Mouse (Mus musculus): ENCODE results near the gene Trim58. TPM values are rescaled to one million over a fixed set of nuclear protein-coding genes. Genes with fewer than 3 reads are reported as not detected.
A peak's percentile ranks its signal among the peaks of the same experiment; 100 is the strongest.

Trim58 gene
- polyA plus RNA-seq, 1 experiment from 2014 or later: not detected

DNA sequence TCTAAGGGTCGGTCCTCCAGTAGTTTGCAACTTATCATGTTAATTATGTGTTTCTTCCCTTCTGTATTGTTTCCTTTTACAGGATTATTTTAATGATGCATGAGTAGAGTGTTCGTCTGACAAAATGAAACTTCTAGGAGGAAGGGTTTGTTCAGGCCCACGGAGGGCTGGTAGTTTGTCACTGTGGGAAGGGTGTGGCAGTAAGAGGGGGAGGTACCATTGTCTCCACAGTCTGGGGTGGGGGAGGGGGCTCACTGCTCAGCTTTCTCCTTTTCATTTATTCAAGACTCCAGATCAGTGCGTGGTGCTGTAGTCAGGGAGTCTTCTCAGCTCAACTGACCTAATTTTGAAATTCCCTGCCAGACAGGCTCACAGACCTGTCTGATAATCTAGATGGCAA, 14.1 kb upstream of the Trim58 start:
- H3K9me3 ChIP-seq (ENCODE audit: low read depth, low read length): no peaks in the 10 kb centered on the region
- H3K4me3 ChIP-seq (ENCODE audit: low read depth, low read length): no peak overlapping the region
- no peaks in the 10 kb centered on the region for H3K27me3 ChIP-seq (ENCODE audit: insufficient read depth, low read length)
- H3K4me2 ChIP-seq: no peak overlapping the region
- no peak overlapping the region for H3K27ac ChIP-seq (ENCODE audit: low read depth)
- no peaks in the 10 kb centered on the region for H3K4me1 ChIP-seq (ENCODE audit: insufficient read depth)
- H3K9ac ChIP-seq: no peak overlapping the region
- no peak for DNase-seq
- WGBS: 51% methylated on average over 4 of the region's 4 CpGs
- H3K36me3 ChIP-seq (ENCODE audit: insufficient read depth): no peaks in the 10 kb centered on the region
- ATAC-seq (ENCODE audit: insufficient read depth): no peak
- TF ChIP-seq CTCF (IDR thresholded peaks at IDR 0.05; ENCODE audit: low read depth): no peak

DNA sequence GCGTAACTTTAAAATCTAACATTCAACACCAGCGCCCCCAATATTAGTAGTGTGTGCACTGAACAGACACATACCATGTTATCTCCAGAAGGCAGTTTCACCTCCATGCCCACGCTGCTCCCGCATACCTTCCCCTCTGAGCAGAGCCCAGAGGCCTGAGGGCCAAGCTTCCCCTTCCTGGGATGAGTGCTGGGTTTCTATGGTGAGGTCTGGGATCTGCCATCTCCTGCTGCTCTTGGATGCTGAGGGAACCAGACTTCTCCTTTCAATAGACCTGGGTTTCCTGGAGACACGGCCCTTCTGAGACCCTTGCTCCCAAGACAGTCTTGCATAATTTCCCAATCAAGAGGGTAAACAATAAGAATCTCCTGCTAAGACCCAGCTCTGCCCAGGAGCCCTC, 9.9 kb upstream of the Trim58 start, which contains the start of gene Olfr323:
Gene Olfr323, minus strand, starts transcription at position 101 of the 400 bp plus-strand sequence.
- DNase-seq: no peak
- H3K9ac ChIP-seq: no peak within 1 kb of the TSS
- no peak for ATAC-seq (ENCODE audit: insufficient read depth)
- no peak within 1 kb of the TSS for H3K4me2 ChIP-seq
- no peaks in the 10 kb centered on the region for H3K27me3 ChIP-seq (ENCODE audit: insufficient read depth, low read length)
- TF ChIP-seq CTCF (IDR thresholded peaks at IDR 0.05; ENCODE audit: low read depth): no peak
- H3K4me3 ChIP-seq (ENCODE audit: low read depth, low read length): no peak within 1 kb of the TSS
- H3K27ac ChIP-seq (ENCODE audit: low read depth): no peak within 1 kb of the TSS
- H3K4me1 ChIP-seq (ENCODE audit: insufficient read depth): no peaks in the 10 kb centered on the region
- no peaks in the 10 kb centered on the region for H3K36me3 ChIP-seq (ENCODE audit: insufficient read depth)
- WGBS: 70% methylated on average over 5 of the region's 5 CpGs
- H3K9me3 ChIP-seq (ENCODE audit: low read depth, low read length): no peaks in the 10 kb centered on the region

DNA sequence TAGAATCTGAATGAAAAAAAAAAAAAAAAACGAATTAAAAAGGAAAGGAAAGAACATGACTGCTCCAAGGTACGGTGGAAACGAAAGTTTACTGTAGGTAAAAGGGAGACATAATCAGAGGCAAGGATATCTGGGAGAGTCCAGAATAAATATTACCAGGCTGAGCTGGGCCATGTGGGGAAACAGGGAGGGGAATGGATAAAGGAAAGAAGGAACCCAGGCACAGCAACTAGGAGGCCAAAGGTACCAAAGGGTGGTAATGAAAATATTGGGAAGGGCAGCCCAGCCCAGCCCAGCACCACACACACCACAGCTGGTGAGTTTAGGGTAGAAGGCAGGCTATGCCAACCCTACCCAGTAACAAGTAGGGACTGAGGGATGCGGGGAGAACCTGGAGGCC, 5.4 kb upstream of the Trim58 start:
- no peak overlapping the region for H3K4me3 ChIP-seq (ENCODE audit: low read depth, low read length)
- no peaks in the 10 kb centered on the region for H3K36me3 ChIP-seq (ENCODE audit: insufficient read depth)
- H3K9me3 ChIP-seq (ENCODE audit: low read depth, low read length): no peaks in the 10 kb centered on the region
- DNase-seq (no peak), ATAC-seq (ENCODE audit: insufficient read depth) (no peak)
- no peak overlapping the region for H3K9ac ChIP-seq
- H3K27ac ChIP-seq (ENCODE audit: low read depth): no peak overlapping the region
- WGBS: 60% methylated on average over 4 of the region's 4 CpGs
- H3K4me2 ChIP-seq: no peak overlapping the region
- H3K27me3 ChIP-seq (ENCODE audit: insufficient read depth, low read length): peaks cover under 1% of the 10 kb centered on the region; the same call in 1 of the 2 replicates
- no peak for TF ChIP-seq CTCF (IDR thresholded peaks at IDR 0.05; ENCODE audit: low read depth)
- H3K4me1 ChIP-seq (ENCODE audit: insufficient read depth): no peaks in the 10 kb centered on the region

DNA sequence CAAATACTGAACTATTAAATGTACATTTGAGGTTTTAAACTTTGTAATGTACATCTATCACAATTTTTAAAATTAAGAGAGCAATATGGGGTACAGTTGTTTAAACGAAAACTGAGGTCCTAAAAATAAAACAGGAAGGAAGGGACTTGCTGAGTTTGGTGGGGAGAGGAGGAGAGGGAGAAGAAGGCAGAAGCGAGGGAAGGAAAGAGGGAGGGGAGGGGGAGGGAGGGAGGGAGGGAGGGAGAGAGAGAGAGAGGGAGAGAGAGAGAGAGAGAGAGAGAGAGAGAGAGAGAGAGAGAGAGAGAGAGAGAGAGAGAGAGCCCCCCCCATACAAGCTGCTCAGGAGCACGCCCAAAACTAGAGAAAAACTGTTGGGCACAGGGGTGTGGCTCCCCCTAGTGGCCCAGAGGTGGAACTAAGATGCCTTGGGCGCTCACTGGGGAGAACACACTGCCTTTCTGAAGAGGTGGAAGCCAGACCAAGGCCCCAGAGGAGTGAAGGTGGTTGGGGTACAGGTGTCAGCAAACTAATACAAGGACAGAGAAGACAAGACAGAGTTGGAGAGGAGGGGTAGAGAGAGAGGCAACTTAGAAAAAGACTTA, 3.8 kb upstream of the Trim58 start:
- H3K4me3 ChIP-seq (ENCODE audit: low read depth, low read length): no peak overlapping the region
- no peak overlapping the region for H3K4me2 ChIP-seq
- peaks cover 11% of the 10 kb centered on the region for H3K27me3 ChIP-seq (ENCODE audit: insufficient read depth, low read length)
- no peaks in the 10 kb centered on the region for H3K9me3 ChIP-seq (ENCODE audit: low read depth, low read length)
- no peaks in the 10 kb centered on the region for H3K4me1 ChIP-seq (ENCODE audit: insufficient read depth)
- H3K27ac ChIP-seq (ENCODE audit: low read depth): no peak overlapping the region
- ATAC-seq (ENCODE audit: insufficient read depth) (no peak), DNase-seq (peak; percentile 75)
- no peaks in the 10 kb centered on the region for H3K36me3 ChIP-seq (ENCODE audit: insufficient read depth)
- 13% methylated on average over 4 of the region's 4 CpGs for WGBS
- H3K9ac ChIP-seq: no peak overlapping the region
- TF ChIP-seq CTCF (IDR thresholded peaks at IDR 0.05; ENCODE audit: low read depth): peak; percentile 82

DNA sequence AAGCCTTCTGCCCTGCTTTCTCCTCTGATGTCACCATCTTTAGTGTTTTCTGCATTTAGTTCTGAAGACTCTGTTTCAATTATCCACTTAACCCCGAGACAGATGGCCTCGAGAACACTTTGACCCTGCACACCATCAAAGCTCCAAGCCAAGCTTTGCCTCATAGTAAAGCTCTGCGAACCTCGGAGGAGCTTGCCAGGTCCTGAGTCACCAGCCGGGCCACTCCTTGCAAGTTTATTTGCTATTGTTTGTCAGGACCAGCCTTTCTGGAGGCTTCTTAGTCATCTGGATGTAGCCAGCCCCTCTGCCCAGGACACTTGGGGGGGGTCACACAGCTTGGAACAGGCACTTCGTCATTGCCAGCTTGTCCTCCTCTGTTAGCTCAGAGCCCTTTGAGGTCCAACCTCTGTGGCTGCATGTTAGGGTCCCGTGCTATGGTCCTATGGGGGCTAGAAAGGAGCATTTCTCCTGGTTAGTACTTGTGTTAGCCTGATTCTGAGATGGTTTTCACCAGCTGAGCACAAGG, 2.0 kb upstream of the Trim58 start:
- Histone ChIP-seq H3K4me3 (ENCODE audit: low read depth, low read length) (no peak overlapping the region), H3K36me3 (ENCODE audit: insufficient read depth) (no peaks in the 10 kb centered on the region), H3K4me1 (ENCODE audit: insufficient read depth) (no peaks in the 10 kb centered on the region), H3K9ac (no peak overlapping the region), H3K27ac (ENCODE audit: low read depth) (no peak overlapping the region), H3K4me2 (no peak overlapping the region), H3K27me3 (ENCODE audit: insufficient read depth, low read length) (peaks cover 11% of the 10 kb centered on the region), H3K9me3 (ENCODE audit: low read depth, low read length) (no peaks in the 10 kb centered on the region)
- DNase-seq (no peak), ATAC-seq (ENCODE audit: insufficient read depth) (no peak)
- no peak for TF ChIP-seq CTCF (IDR thresholded peaks at IDR 0.05; ENCODE audit: low read depth)
- 51% methylated on average over 7 of the region's 7 CpGs for WGBS

DNA sequence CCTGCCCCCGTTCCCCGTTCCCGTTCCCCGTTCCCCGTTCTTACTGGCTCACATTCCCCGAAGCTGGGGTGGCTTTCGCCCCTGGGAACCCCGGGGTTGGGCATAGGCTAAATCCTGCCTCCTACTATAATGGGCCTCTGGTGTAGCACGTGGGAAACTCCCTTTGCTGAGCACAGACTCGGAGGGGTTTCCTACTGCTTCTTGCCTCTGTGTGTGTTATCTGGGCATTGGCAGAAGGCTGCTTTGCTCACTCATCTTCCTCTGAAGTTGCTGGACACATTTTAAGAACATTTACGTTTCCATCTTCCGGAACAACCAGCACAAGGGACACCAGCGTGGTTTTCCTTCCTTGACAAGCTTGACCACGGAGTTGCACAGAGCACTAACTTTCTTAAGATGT, 792 bp downstream of the Trim58 start:
- no peak for DNase-seq
- H3K9ac ChIP-seq: no peak overlapping the region; the same call in 1 of the 2 replicates
- H3K27ac ChIP-seq (ENCODE audit: low read depth): no peak overlapping the region; the same call in 1 of the 2 replicates
- 27% methylated on average over 14 of the region's 14 CpGs for WGBS
- no peaks in the 10 kb centered on the region for H3K9me3 ChIP-seq (ENCODE audit: low read depth, low read length)
- H3K4me2 ChIP-seq: peak overlapping the region; percentile 61
- H3K4me3 ChIP-seq (ENCODE audit: low read depth, low read length): peak overlapping the region; percentile 30; the same call in 1 of the 2 replicates
- H3K4me1 ChIP-seq (ENCODE audit: insufficient read depth): no peaks in the 10 kb centered on the region
- no peak for ATAC-seq (ENCODE audit: insufficient read depth)
- no peak for TF ChIP-seq CTCF (IDR thresholded peaks at IDR 0.05; ENCODE audit: low read depth)
- H3K36me3 ChIP-seq (ENCODE audit: insufficient read depth): no peaks in the 10 kb centered on the region
- H3K27me3 ChIP-seq (ENCODE audit: insufficient read depth, low read length): peaks cover 11% of the 10 kb centered on the region

DNA sequence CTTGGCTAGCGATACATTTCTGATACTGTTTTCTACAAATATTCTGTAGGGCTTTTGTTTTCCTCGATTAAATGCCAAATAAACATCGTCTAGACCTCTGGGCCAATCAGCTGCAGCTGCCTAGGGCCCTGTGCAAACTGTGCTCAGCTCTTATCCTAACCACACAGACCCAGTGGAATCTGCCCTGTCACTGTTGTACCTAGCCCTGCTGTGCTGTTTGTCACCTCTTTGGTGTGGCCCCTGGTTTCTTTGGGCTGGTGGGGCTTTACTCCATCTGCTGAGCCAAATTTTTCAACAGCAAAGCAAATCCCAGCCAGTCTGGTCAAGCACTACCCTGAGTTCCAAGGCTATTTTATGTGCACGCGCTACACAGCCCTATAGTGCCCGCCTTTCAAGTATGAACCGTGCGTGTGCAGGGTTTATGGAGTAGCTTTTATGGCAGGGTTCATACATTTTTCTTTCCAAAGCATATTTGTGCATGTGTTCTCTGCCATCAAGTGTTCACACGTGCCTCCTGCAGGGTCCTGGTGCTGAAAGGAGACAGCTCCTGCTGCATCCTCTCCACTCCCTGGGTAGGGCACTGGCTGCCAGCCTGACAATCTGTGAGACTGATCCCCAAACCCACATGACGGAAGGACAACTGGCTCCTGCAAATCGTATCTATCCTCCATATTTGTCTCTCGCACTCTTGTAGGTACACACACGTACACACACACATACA, 1.5 kb downstream of the Trim58 start:
- 74% methylated on average over 13 of the region's 13 CpGs for WGBS
- no peak for TF ChIP-seq CTCF (IDR thresholded peaks at IDR 0.05; ENCODE audit: low read depth)
- no peak for DNase-seq
- Histone ChIP-seq H3K4me1 (ENCODE audit: insufficient read depth) (no peaks in the 10 kb centered on the region), H3K4me3 (ENCODE audit: low read depth, low read length) (no peak overlapping the region), H3K9me3 (ENCODE audit: low read depth, low read length) (no peaks in the 10 kb centered on the region), H3K27ac (ENCODE audit: low read depth) (0 out of 2 replicates have a peak overlapping the region, but pooled peaks have one; percentile 32), H3K36me3 (ENCODE audit: insufficient read depth) (no peaks in the 10 kb centered on the region), H3K4me2 (0 out of 2 replicates have a peak overlapping the region, but pooled peaks have one; percentile 7), H3K27me3 (ENCODE audit: insufficient read depth, low read length) (peaks cover 11% of the 10 kb centered on the region), H3K9ac (no peak overlapping the region)
- peak; percentile 60; the same call in 1 of the 2 replicates for ATAC-seq (ENCODE audit: insufficient read depth)

Data from lung, embryonic 14.5 days (tissue).